Mouse (Mus musculus) olfactory bulb, adult 2 months (tissue): Measurements from ENCODE around the gene Lgi4. TPM values are rescaled to one million over a fixed set of nuclear protein-coding genes. Genes with fewer than 3 reads are reported as not detected.
A peak's percentile ranks its signal among the peaks of the same experiment; 100 is the strongest.

Source experiments
- H3K27ac ChIP-seq: fragments of 200-500 bp; 2 replicates; pipeline ENCODE4 v1.5.1; 2012; ENCODE audit warnings: low read depth, low read length; ENCODE audit not compliant: insufficient read depth
- H3K4me1 ChIP-seq: fragments of 200-500 bp; 2 replicates; pipeline ENCODE4 v1.6.1; 2012; ENCODE audit warnings: low read length; ENCODE audit not compliant: control insufficient read depth, insufficient read depth
- H3K4me3 ChIP-seq: fragments of 200-500 bp; 2 replicates; pipeline ENCODE4 v1.5.1; 2012; ENCODE audit warnings: mild to moderate bottlenecking, low read depth, low read length, moderate library complexity; ENCODE audit not compliant: insufficient read depth
- CTCF ChIP-seq: fragments of 200-500 bp; IDR thresholded peaks from 2 replicates; pipeline ENCODE4 v1.5.1; 2012; ENCODE audit warnings: low read depth, mild to moderate bottlenecking, low read length, moderate library complexity; ENCODE audit not compliant: insufficient read depth
- POLR2A ChIP-seq: fragments of 200-500 bp; IDR thresholded peaks from 2 replicates; pipeline ENCODE4 v1.6.1; 2012; ENCODE audit warnings: mild to moderate bottlenecking, low read depth, low read length, moderate library complexity; ENCODE audit not compliant: insufficient read depth
- WGBS: fragments of 180-500 bp; shearing (Covaris S2); methylation state at CpG from one replicate; pipeline ENCODE4 v1.1.7; 2018; 5-methylcytosine and 5-hydroxymethylcytosine counted together
- polyA plus RNA-seq: library from polyadenylated mRNA; stranded (reverse); fragments of >200 nt; gene quantifications from 2 replicates; pipeline ENCODE4 v1.2.4, GENCODE M21; 2012; ENCODE audit warnings: low replicate concordance; ENCODE audit not compliant: missing spikeins, insufficient read depth, insufficient read length

The Lgi4 gene
- polyA plus RNA-seq, 1 experiment = not detected

- Histone ChIP-seq H3K4me1 (peaks cover 29% of the 10 kb centered on the region), H3K4me3 (no peak overlapping the region), H3K27ac (no peak overlapping the region)
- 81% methylated on average over 3 of the region's 4 CpGs for WGBS
- TF ChIP-seq CTCF (no peak), POLR2A (no peak)
Measured at GRCm38 (mm10) chr7:31055883-31056282, 3.3 kb upstream of the Lgi4 start.

- Histone ChIP-seq H3K4me1 (peaks cover 24% of the 10 kb centered on the region), H3K4me3 (no peak overlapping the region), H3K27ac (no peak overlapping the region)
- 89% methylated on average over 7 of the region's 7 CpGs for WGBS
- TF ChIP-seq CTCF = no peak
- TF ChIP-seq POLR2A = no peak
Measured at GRCm38 (mm10) chr7:31056448-31056847, 2.7 kb upstream of the Lgi4 start.

- Histone ChIP-seq H3K4me1 (peaks cover 18% of the 10 kb centered on the region), H3K27ac (no peak within 1 kb of the TSS), H3K4me3 (no peak within 1 kb of the TSS)
- WGBS = 98% methylated on average over 2 of the region's 2 CpGs
- no peak for TF ChIP-seq POLR2A
- TF ChIP-seq CTCF = no peak
Measured at GRCm38 (mm10) chr7:31057071-31057470, 2.1 kb upstream of the Lgi4 start, which contains the start of gene Fxyd1. TSS of gene Fxyd1 (minus strand) at chr7:31057199.

DNA sequence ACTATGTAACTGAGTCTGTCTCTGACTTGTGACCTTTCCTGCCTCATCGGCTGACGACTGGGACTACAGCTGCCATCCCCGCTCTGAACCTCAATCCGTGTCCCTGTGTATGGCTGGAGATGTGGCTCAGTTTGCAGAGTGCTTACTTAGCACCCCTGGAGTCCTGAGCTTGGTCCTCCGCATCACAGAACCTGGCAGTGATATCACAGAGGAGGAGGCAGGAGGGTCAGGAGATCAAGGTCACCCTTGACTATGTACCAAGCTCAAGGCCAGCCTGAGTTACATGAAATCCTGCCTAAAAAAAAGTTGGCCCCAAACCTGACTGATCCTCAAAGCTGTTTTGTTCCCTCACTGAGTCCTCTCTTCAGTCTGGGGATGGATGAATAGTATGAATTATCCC lies 1.4 kb upstream of the Lgi4 start:
- TF ChIP-seq POLR2A (no peak), CTCF (no peak)
- Histone ChIP-seq H3K4me3 (no peak overlapping the region), H3K27ac (no peak overlapping the region), H3K4me1 (peaks cover 12% of the 10 kb centered on the region)
- WGBS = 86% methylated on average over 5 of the region's 5 CpGs

DNA sequence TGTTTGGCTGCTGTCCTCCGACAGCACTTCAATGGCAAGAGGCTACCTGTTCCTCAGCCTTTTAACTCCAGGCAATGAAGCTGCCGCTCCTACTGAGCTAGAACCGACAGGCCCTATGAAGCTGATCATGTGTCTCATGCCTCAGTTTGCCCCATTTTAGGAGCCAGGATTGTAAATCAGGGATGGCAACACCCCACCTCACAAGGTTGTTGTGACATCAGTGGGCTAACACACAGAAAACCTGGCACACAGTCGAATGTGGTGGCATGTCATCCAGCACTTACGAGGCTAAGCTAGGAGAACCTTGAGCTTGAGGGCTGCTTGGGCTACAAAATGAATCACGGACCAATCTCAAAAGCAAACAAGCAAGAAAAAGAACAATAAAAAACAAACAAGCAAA lies 931 bp upstream of the Lgi4 start:
- Histone ChIP-seq H3K27ac (no peak overlapping the region), H3K4me3 (no peak overlapping the region), H3K4me1 (peaks cover 7% of the 10 kb centered on the region)
- 92% methylated on average over 6 of the region's 6 CpGs for WGBS
- TF ChIP-seq POLR2A = no peak
- TF ChIP-seq CTCF = no peak

DNA sequence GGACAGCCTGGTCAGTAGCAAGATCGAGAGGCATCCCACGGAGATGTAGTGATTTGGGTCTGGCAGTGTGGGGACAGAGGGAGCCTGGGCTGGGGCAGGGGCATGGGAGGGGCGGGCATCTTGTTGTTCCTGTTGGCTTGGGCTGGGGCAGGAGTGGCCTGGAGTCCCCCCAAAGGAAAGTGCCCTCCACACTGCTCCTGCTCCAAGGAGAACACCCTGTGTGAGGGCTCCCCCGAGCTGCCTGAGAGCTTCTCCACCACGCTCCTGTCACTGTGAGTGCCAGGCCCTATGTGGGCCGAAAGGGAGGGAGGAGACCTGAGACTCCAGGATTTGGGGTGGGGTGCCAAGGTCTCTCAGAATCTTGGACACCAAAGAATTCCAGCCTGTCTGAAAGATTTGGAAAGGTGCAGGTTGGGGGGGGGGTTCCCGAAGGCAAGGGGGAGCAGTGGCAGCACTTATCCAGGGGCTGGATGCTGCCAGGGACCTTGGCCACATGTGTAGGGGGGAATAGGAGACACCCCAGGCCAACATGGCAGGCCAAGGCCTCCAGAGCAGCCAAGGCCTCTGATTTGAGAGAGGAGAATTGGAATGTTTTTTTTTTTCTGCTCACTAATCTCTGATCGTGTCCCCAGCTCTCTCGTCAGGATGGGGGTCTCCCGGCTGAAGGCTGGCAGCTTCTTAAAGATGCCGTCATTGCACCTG lies 928 bp downstream of the Lgi4 start:
- WGBS = 62% methylated on average over 11 of the region's 11 CpGs
- H3K4me1 ChIP-seq = peaks cover 5% of the 10 kb centered on the region
- H3K27ac ChIP-seq = no peak overlapping the region
- TF ChIP-seq POLR2A = no peak
- no peak for TF ChIP-seq CTCF
- 0 out of 2 replicates have a peak overlapping the region, but pooled peaks have one; percentile 2 for H3K4me3 ChIP-seq

DNA sequence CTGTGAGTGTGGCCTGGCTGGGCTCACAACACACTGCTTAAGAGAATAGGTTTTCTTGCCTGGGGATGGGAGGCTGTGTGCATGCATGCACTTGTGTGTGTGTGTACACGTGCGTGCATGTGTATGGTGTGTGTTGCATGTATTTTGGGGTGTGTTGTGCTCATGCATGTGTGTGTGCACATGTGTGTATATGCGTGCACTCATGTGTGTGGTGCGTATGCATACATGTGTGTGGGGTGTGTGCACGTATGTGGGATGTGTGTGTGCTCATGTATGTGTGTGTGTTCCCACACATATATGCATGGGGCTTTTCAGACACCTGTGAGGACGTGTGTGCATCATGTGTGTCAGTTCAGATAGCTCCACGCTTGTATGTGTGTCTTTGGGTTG lies 1.5 kb downstream of the Lgi4 start:
- Histone ChIP-seq H3K27ac (no peak overlapping the region), H3K4me3 (no peak overlapping the region), H3K4me1 (peaks cover 5% of the 10 kb centered on the region)
- 94% methylated on average over 7 of the region's 7 CpGs for WGBS
- no peak for TF ChIP-seq POLR2A
- TF ChIP-seq CTCF = no peak

DNA sequence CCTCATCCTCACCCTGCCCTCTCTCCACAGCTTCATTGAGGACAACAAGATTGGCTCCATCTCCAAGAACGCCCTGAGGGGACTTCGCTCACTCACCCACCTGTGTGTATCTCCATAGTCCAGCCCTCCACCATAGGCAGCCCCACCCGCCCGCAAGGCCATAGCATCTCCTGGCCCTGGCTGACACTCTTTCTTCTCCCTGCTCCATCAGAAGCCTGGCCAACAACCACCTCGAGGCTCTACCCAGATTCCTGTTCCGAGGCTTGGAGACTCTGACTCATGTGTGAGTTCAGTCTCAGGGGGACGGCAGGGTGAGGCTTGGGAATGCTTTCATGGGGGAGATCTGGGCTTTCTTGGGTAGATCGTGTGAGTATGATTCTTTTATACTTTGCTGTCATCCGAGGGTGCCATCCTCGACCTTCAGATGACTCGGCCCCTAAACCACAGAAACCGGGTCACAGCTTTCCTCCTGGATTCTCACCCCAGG lies 4.0 kb downstream of the Lgi4 start:
- WGBS = 87% methylated on average over 12 of the region's 12 CpGs
- no peak overlapping the region for H3K4me3 ChIP-seq
- H3K27ac ChIP-seq = no peak overlapping the region
- peaks cover 5% of the 10 kb centered on the region for H3K4me1 ChIP-seq
- TF ChIP-seq POLR2A = no peak

DNA sequence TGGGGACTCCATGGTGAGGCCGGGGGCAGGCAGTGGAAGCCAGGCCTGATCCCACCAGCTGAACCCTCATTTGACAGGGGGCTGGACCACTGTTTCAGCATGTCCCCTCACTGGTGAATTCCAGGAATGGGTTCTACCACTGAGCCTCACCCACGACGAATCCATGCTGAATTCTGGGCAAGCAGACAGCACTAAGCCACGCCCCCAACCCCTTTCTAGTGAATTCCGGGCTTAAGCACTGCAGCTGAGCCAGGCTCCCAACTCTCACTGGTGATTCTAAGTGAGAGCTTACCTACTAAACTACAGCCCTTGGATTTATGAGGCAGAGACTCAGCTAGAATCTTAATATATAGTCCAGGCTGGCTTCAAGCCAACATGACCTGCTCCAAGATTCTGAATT lies 8.7 kb downstream of the Lgi4 start:
- H3K4me1 ChIP-seq = no peaks in the 10 kb centered on the region
- H3K27ac ChIP-seq = no peak overlapping the region
- WGBS = 31% methylated on average over 5 of the region's 5 CpGs
- TF ChIP-seq POLR2A = no peak
- TF ChIP-seq CTCF = no peak
- no peak overlapping the region for H3K4me3 ChIP-seq

- H3K27ac ChIP-seq = no peak overlapping the region
- TF ChIP-seq CTCF = no peak
- no peak for TF ChIP-seq POLR2A
- WGBS = 92% methylated on average over 14 of the region's 14 CpGs
- H3K4me1 ChIP-seq = 0 out of 2 replicates have a peak, but pooled peaks cover 4% of the 10 kb centered on the region
- no peak overlapping the region for H3K4me3 ChIP-seq
Measured at GRCm38 (mm10) chr7:31069491-31069890, 10.3 kb downstream of the Lgi4 start.

- WGBS = 83% methylated on average over 6 of the region's 6 CpGs
- H3K4me3 ChIP-seq = no peak overlapping the region
- TF ChIP-seq POLR2A (no peak), CTCF (no peak)
- H3K4me1 ChIP-seq = 0 out of 2 replicates have a peak, but pooled peaks cover 4% of the 10 kb centered on the region
- H3K27ac ChIP-seq = no peak overlapping the region
Measured at GRCm38 (mm10) chr7:31070324-31070723, 11.2 kb downstream of the Lgi4 start.
